Mouse (Mus musculus) lung, embryonic 15.5 days (tissue): ENCODE measurements at regions not wholly inside any gene's neighbourhood (a gene's known extent, or its start where the extent isn't known, plus 50 kb on each side); places are given as distances from the start of the nearest gene placed in this dataset.
A peak's percentile ranks its signal among the peaks of the same experiment; 100 is the strongest.

Source experiments
- ATAC-seq: fragments of 200-750 bp; cut with Nextera tagmentation; 2 replicates; pipeline ENCODE4 v1.8.0; 2017; ENCODE audit warnings: moderate number of reproducible peaks, borderline replicate concordance; ENCODE audit not compliant: low FRiP score, low TSS enrichment; ENCODE audit errors: extremely low read depth
- H3K27ac ChIP-seq: fragments of 300-500 bp; sonication (generic); 2 replicates; pipeline ENCODE4 v1.5.1; 2015; ENCODE audit warnings: moderate library complexity, mild to moderate bottlenecking, inconsistent platforms
- H3K27me3 ChIP-seq: fragments of 300-500 bp; sonication (generic); 2 replicates; pipeline ENCODE4 v1.6.1; 2015; ENCODE audit warnings: inconsistent platforms
- H3K36me3 ChIP-seq: fragments of 300-500 bp; sonication (generic); 2 replicates; pipeline ENCODE4 v1.6.1; 2015; ENCODE audit warnings: inconsistent platforms
- H3K4me1 ChIP-seq: fragments of 300-500 bp; sonication (generic); 2 replicates; pipeline ENCODE4 v1.6.1; 2015; ENCODE audit warnings: inconsistent platforms
- H3K4me2 ChIP-seq: fragments of 300-500 bp; sonication (generic); 2 replicates; pipeline ENCODE4 v1.6.1; 2015; ENCODE audit warnings: inconsistent platforms, mild to moderate bottlenecking, moderate library complexity
- H3K4me3 ChIP-seq: fragments of 300-500 bp; sonication (generic); 2 replicates; pipeline ENCODE4 v1.5.1; 2015; ENCODE audit warnings: mild to moderate bottlenecking, inconsistent platforms
- H3K9ac ChIP-seq: fragments of 300-500 bp; sonication (generic); 2 replicates; pipeline ENCODE4 v1.6.1; 2015; ENCODE audit warnings: inconsistent platforms
- H3K9me3 ChIP-seq: fragments of 300-500 bp; sonication (generic); 2 replicates; pipeline ENCODE4 v1.6.1; 2016; ENCODE audit warnings: inconsistent platforms
- WGBS: fragments of 180-500 bp; shearing (Covaris S2); methylation state at CpG from one replicate; pipeline ENCODE4 v1.1.7; 2015; 5-methylcytosine and 5-hydroxymethylcytosine counted together

GRCm38 (mm10) chr3:62159031-62159430 lies 179.1 kb upstream of the Arhgef26 start:
- Histone ChIP-seq H3K4me3 (no peak overlapping the region), H3K9me3 (peaks cover 7% of the 10 kb centered on the region; the same call in 1 of the 2 replicates), H3K4me2 (no peak overlapping the region), H3K27me3 (no peaks in the 10 kb centered on the region), H3K27ac (no peak overlapping the region), H3K9ac (no peak overlapping the region), H3K36me3 (no peaks in the 10 kb centered on the region), H3K4me1 (no peaks in the 10 kb centered on the region)
- peak; percentile 98 for ATAC-seq
- WGBS = 50% methylated on average over 22 of the region's 22 CpGs

GRCm38 (mm10) chr3:62170647-62171046 lies 167.5 kb upstream of the Arhgef26 start:
- no peaks in the 10 kb centered on the region for H3K9me3 ChIP-seq
- H3K27me3 ChIP-seq = no peaks in the 10 kb centered on the region
- no peak for ATAC-seq
- no peak overlapping the region for H3K27ac ChIP-seq
- H3K4me2 ChIP-seq = no peak overlapping the region
- no peak overlapping the region for H3K4me3 ChIP-seq
- 59% methylated on average over 4 of the region's 4 CpGs for WGBS
- H3K36me3 ChIP-seq = no peaks in the 10 kb centered on the region
- no peak overlapping the region for H3K9ac ChIP-seq
- no peaks in the 10 kb centered on the region for H3K4me1 ChIP-seq

DNA sequence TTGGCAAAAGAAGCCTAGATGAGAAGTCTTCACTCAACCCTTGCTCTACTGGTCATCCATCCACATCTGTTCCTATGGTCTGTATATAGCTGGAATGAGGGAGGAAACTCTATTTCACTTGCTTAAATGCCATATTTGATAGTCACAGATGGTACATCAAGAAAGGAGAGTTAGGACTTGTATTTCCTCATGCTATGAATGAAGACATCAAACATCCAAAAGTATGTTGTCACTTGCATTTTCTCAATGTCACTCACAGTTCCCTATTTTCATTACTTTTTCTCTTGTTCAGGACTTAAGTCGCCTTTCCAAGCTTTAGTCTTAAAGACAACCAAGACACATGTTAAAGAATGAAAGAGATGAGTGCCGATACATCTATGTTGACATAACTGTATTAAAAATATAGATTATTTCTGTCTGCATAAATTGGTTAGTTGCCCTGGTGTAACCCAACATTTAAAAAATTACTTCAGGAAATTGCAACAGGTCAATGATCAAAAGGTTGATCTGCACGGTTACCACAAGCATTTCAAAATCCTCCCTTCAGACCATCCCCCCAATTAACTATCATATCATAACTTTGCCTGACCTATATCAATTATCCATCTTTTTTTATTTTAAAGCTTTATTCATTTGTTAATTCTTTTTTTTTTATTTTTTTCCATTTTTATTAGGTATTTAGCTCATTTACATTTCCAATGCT lies 150.2 kb upstream of the Arhgef26 start:
- Histone ChIP-seq H3K36me3 (no peaks in the 10 kb centered on the region), H3K4me1 (no peaks in the 10 kb centered on the region), H3K9me3 (no peaks in the 10 kb centered on the region), H3K27ac (no peak overlapping the region), H3K4me3 (no peak overlapping the region), H3K27me3 (no peaks in the 10 kb centered on the region), H3K9ac (no peak overlapping the region), H3K4me2 (no peak overlapping the region)
- ATAC-seq = no peak
- 77% methylated on average over 3 of the region's 3 CpGs for WGBS

DNA sequence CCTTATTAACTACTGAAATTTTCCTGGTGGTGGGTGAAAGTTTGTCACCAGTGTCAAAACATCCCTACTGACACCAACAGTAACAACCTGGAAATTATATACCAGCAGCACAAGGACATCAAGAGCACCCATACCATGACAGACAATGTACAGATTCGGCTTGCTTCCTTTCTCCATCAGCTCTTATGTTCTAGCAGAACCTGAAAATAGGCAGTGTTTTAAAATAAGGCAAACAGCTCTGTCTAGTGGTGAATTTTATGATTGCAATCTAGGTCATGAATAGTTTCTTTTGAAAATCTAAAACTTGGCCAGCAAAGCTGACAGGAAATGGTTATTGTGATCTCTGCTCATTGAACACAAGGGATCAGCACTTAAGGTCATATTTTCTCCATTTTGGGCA lies 145.7 kb upstream of the Arhgef26 start:
- Histone ChIP-seq H3K27me3 (no peaks in the 10 kb centered on the region), H3K9ac (no peak overlapping the region), H3K27ac (no peak overlapping the region), H3K4me2 (no peak overlapping the region), H3K9me3 (no peaks in the 10 kb centered on the region), H3K4me3 (no peak overlapping the region), H3K36me3 (no peaks in the 10 kb centered on the region), H3K4me1 (no peaks in the 10 kb centered on the region)
- WGBS = 14% methylated on average over 1 of the region's 1 CpGs
- ATAC-seq = no peak; the same call in 1 of the 2 replicates

DNA sequence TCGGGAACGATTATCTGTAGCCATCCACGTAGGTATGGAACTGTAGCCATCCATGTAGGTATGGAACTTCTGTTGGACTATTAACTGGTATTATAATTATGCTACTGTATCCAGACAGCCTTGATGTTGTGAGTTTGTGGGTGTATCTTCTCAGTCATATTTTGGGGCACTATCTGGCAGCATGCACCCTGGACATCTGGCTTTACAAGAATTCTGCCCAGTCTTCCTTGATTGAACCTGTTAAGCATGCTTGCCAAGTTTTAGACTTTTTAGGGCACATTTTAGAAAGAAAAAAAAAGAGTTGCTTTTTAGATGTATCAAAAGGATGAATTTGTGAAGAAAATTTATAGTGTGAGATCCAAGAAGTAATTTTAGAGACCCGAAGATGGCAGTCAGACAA lies 143.7 kb upstream of the Arhgef26 start:
- Histone ChIP-seq H3K9ac (no peak overlapping the region), H3K36me3 (no peaks in the 10 kb centered on the region), H3K4me2 (no peak overlapping the region), H3K4me1 (no peaks in the 10 kb centered on the region), H3K9me3 (no peaks in the 10 kb centered on the region), H3K27ac (no peak overlapping the region), H3K4me3 (no peak overlapping the region), H3K27me3 (no peaks in the 10 kb centered on the region)
- WGBS = 87% methylated on average over 4 of the region's 4 CpGs
- no peak for ATAC-seq

DNA sequence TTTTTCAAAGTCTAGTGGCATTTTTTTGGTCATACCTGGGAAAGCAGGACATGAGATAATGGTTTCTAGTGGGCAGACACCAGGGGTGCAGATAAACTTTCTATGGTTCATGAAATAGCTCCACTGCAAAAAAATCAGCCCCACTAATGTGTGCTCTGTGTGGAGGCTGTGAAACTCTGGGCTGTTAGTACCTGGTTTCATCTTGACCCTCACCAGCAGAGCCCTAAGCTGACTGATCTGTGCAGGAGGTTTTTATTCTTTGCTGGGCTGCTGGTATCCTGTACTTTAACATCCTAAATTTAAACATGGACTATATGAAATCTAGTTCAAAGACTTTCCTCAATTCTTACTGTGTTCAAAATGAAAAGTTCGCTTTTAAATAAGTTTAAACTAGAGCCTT lies 141.5 kb upstream of the Arhgef26 start:
- whole genome bisulfite sequencing = 50% methylated on average over 1 of the region's 1 CpGs
- no peak for ATAC-seq
- no peaks in the 10 kb centered on the region for H3K4me1 ChIP-seq
- no peaks in the 10 kb centered on the region for H3K36me3 ChIP-seq
- no peak overlapping the region for H3K4me3 ChIP-seq
- H3K4me2 ChIP-seq = no peak overlapping the region
- no peak overlapping the region for H3K27ac ChIP-seq
- no peak overlapping the region for H3K9ac ChIP-seq
- no peaks in the 10 kb centered on the region for H3K9me3 ChIP-seq
- H3K27me3 ChIP-seq = no peaks in the 10 kb centered on the region

DNA sequence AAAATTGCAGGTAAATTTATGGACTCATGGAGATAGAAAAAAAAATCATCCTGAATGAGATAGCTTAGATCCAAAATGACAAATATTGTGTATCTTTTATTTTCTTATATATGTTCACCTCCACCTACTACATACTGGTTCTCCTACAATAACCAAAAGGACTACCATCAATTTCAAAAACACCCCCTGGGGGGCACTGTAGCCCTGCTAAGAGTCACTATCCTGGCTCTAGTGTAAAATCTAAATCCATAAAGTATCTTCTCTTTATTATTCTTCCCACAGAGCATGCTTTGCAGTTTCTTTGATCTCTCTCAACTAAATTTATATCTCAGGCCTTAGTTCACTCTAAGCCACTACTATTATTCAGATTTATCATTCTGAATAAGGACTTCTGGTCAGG lies 122.3 kb upstream of the Arhgef26 start:
- Histone ChIP-seq H3K9ac (no peak overlapping the region), H3K27ac (no peak overlapping the region), H3K36me3 (no peaks in the 10 kb centered on the region), H3K9me3 (no peaks in the 10 kb centered on the region), H3K4me3 (no peak overlapping the region), H3K4me1 (no peaks in the 10 kb centered on the region), H3K4me2 (no peak overlapping the region), H3K27me3 (no peaks in the 10 kb centered on the region)
- no peak for ATAC-seq

GRCm38 (mm10) chr3:62217335-62217734 lies 120.8 kb upstream of the Arhgef26 start:
- no peak for ATAC-seq
- H3K4me2 ChIP-seq = no peak overlapping the region
- H3K9me3 ChIP-seq = no peaks in the 10 kb centered on the region
- H3K9ac ChIP-seq = no peak overlapping the region
- no peaks in the 10 kb centered on the region for H3K4me1 ChIP-seq
- no peaks in the 10 kb centered on the region for H3K36me3 ChIP-seq
- WGBS = 94% methylated on average over 1 of the region's 1 CpGs
- H3K4me3 ChIP-seq = no peak overlapping the region
- no peak overlapping the region for H3K27ac ChIP-seq
- no peaks in the 10 kb centered on the region for H3K27me3 ChIP-seq

DNA sequence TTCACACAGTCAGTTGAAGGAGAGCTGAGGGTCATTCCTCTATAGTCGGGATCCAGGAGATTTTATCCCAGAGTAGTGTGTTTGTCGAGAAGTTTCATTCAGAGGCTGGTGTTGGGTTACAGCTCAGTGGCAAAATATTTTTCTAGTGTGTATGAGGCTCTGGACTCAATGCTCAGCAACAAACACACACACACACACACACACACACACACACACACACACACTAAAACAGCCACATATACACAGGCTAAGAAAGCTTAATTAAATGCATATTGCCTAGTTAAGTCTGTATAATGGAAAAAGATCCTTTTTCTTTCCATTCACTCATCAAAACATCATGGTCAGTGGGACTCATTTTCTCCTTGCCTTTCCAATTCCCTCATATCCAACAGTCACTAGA lies 110.4 kb upstream of the Arhgef26 start:
- Histone ChIP-seq H3K4me2 (no peak overlapping the region), H3K9me3 (no peaks in the 10 kb centered on the region), H3K27ac (no peak overlapping the region), H3K36me3 (no peaks in the 10 kb centered on the region), H3K27me3 (no peaks in the 10 kb centered on the region), H3K4me1 (no peaks in the 10 kb centered on the region), H3K9ac (no peak overlapping the region), H3K4me3 (no peak overlapping the region)
- ATAC-seq = no peak
- 57% methylated on average over 2 of the region's 2 CpGs for WGBS

DNA sequence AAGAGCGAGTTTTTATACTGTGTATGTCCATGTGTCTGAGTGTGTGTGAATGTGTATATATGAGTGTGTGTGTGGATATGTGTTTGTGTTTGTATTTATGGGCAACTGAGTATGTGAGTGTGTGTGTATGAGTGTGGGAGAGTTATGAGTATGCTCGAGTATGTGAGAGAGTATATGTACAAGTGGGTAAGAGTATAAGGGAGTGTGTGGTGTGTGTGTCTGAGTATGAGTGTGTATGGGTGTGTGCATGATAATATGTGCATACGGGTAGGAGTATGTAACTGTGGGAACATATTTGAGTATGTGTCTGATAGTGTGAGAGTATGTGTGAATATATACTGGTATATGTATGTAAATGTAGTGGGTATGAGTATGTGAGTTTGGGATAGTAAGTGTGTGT lies 110.0 kb upstream of the Arhgef26 start:
- Histone ChIP-seq H3K27me3 (no peaks in the 10 kb centered on the region), H3K4me2 (no peak overlapping the region), H3K9me3 (no peaks in the 10 kb centered on the region), H3K36me3 (no peaks in the 10 kb centered on the region), H3K4me3 (no peak overlapping the region), H3K9ac (no peak overlapping the region), H3K27ac (no peak overlapping the region), H3K4me1 (no peaks in the 10 kb centered on the region)
- no peak for ATAC-seq
- WGBS = 74% methylated on average over 3 of the region's 3 CpGs

GRCm38 (mm10) chr3:62241031-62241430 lies 97.1 kb upstream of the Arhgef26 start:
- H3K27ac ChIP-seq = no peak overlapping the region
- no peaks in the 10 kb centered on the region for H3K4me1 ChIP-seq
- ATAC-seq = no peak
- H3K9me3 ChIP-seq = no peaks in the 10 kb centered on the region
- no peak overlapping the region for H3K4me2 ChIP-seq
- 77% methylated on average over 3 of the region's 3 CpGs for WGBS
- no peak overlapping the region for H3K4me3 ChIP-seq
- no peaks in the 10 kb centered on the region for H3K36me3 ChIP-seq
- H3K9ac ChIP-seq = no peak overlapping the region
- no peaks in the 10 kb centered on the region for H3K27me3 ChIP-seq

GRCm38 (mm10) chr3:62271703-62272102 lies 66.4 kb upstream of the Arhgef26 start:
- WGBS = 73% methylated on average over 4 of the region's 4 CpGs
- Histone ChIP-seq H3K9ac (no peak overlapping the region), H3K4me2 (no peak overlapping the region), H3K4me1 (no peaks in the 10 kb centered on the region), H3K36me3 (no peaks in the 10 kb centered on the region), H3K4me3 (no peak overlapping the region), H3K9me3 (no peaks in the 10 kb centered on the region), H3K27me3 (no peaks in the 10 kb centered on the region), H3K27ac (no peak overlapping the region)
- no peak for ATAC-seq

GRCm38 (mm10) chr3:62278279-62278678 lies 59.9 kb upstream of the Arhgef26 start:
- Histone ChIP-seq H3K27ac (no peak overlapping the region), H3K9me3 (no peaks in the 10 kb centered on the region), H3K4me3 (no peak overlapping the region), H3K4me1 (no peaks in the 10 kb centered on the region), H3K4me2 (no peak overlapping the region), H3K9ac (no peak overlapping the region), H3K36me3 (no peaks in the 10 kb centered on the region), H3K27me3 (no peaks in the 10 kb centered on the region)
- ATAC-seq = no peak
- 50% methylated on average over 3 of the region's 3 CpGs for WGBS
